Mouse (Mus musculus): ENCODE data around the gene Clasp1. TPM values are rescaled to one million over a fixed set of nuclear protein-coding genes. Genes with fewer than 3 reads are reported as not detected.

The Clasp1 gene
- polyA plus RNA-seq, 1 experiment from 2014 or later = 101 TPM

DNA sequence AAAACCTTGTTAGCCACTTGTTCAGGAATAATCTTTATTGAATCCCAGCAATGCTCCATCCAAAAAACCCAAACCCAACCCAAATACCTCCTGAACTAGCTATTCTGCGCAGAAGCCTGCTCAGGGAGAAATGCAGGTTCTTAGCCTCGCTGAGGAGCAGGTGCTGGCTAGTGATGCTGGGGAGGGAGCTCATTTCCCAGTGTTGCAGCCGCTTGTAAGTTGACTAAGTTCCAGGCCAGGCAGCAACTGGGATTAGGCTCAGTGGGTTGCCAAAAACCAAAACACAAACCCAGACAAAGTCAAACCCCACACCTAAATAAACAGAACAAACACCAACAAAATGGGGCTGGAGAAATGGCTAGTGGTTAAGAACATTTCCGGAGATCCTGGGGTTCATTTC, 20.4 kb downstream of the Clasp1 start:
- 73% methylated on average over 4 of the region's 4 CpGs for WGBS

DNA sequence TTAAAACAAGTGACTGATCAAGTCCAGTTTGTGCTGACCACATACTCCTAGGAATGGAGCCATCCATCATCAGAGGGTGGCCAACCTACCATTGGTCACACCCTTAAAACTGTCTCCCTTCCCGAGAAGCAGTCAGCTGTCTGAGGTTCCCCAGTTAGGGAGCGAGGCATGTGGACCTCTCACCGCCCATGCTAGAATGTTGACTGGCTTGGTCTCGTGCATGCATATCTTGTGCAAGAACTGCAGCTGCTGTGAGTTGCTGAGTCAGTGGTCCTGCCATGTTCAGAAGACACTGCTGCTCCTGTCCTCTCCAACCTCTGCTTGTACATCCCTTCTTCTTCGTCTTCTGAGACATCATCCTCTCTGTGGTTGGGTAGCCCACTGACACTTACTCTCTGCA, 22.0 kb downstream of the Clasp1 start:
- Histone ChIP-seq H3K4me2 (no peak overlapping the region), H3K4me1 (replicated peaks) (0 out of 2 replicates have a peak, but pooled peaks cover 3% of the 10 kb centered on the region), H3K27ac (replicated peaks) (no peak overlapping the region), H3K36me3 (no peaks in the 10 kb centered on the region), H3K4me3 (no peak overlapping the region), H3K27me3 (no peaks in the 10 kb centered on the region), H3K9me3 (no peaks in the 10 kb centered on the region), H3K9ac (no peak overlapping the region)
- WGBS = 89% methylated on average over 5 of the region's 5 CpGs
- no peak for ATAC-seq (ENCODE audit: low FRiP score, low read depth)

More for the DNA sequence above, 20.4 kb downstream of the Clasp1 start:
- Histone ChIP-seq H3K9me3 (no peaks in the 10 kb centered on the region), H3K27ac (replicated peaks) (no peak overlapping the region), H3K4me1 (replicated peaks) (0 out of 2 replicates have a peak, but pooled peaks cover 2% of the 10 kb centered on the region), H3K4me3 (no peak overlapping the region), H3K36me3 (no peaks in the 10 kb centered on the region), H3K27me3 (no peaks in the 10 kb centered on the region), H3K9ac (no peak overlapping the region), H3K4me2 (no peak overlapping the region)
- no peak for ATAC-seq (ENCODE audit: low FRiP score, low read depth)

DNA sequence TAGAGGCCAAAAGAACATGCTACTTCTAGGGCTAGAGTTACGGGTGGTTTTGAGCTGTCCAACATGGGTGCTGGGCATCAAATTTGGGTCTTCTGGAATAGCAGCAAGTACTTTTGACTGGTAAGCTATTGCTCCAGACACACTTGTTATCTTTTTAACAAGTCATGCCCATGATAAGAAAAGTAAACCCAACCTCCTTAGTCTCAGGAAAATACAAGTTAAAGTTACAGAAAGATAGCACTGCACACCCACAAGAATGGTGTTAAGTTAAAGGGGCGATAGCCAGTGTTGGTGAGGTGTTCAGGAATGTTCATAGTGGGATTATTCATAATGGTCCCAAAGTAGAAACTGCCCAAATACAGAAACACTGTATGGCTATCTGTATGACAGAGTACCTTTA, 24.3 kb downstream of the Clasp1 start:
- Histone ChIP-seq H3K9ac (no peak overlapping the region), H3K4me1 (replicated peaks) (0 out of 2 replicates have a peak, but pooled peaks cover 3% of the 10 kb centered on the region), H3K9me3 (no peaks in the 10 kb centered on the region), H3K4me3 (no peak overlapping the region), H3K4me2 (no peak overlapping the region), H3K27me3 (no peaks in the 10 kb centered on the region), H3K36me3 (no peaks in the 10 kb centered on the region), H3K27ac (replicated peaks) (no peak overlapping the region)
- WGBS = 92% methylated on average over 2 of the region's 2 CpGs
- no peak for ATAC-seq (ENCODE audit: low FRiP score, low read depth)

- H3K4me3 ChIP-seq = no peak overlapping the region
Observed at GRCm38 (mm10) chr1:118417047-118417730, 28.3 kb downstream of the Clasp1 start.

GRCm38 (mm10) chr1:118419399-118419798, 30.5 kb downstream of the Clasp1 start:
- Histone ChIP-seq H3K9ac (no peak overlapping the region), H3K4me2 (no peak overlapping the region), H3K27me3 (no peaks in the 10 kb centered on the region), H3K4me3 (no peak overlapping the region), H3K9me3 (no peaks in the 10 kb centered on the region), H3K36me3 (peaks cover 6% of the 10 kb centered on the region), H3K27ac (replicated peaks) (no peak overlapping the region), H3K4me1 (replicated peaks) (peaks cover 8% of the 10 kb centered on the region; the same call in 1 of the 2 replicates)
- no peak for ATAC-seq (ENCODE audit: low FRiP score, low read depth)
- 83% methylated on average over 8 of the region's 8 CpGs for WGBS

More at GRCm38 (mm10) chr1:118417047-118417730, 28.3 kb downstream of the Clasp1 start:
- 0 out of 2 replicates have a peak, but pooled peaks cover 5% of the 10 kb centered on the region for H3K4me1 ChIP-seq (replicated peaks)
- no peak overlapping the region for H3K4me2 ChIP-seq
- ATAC-seq (ENCODE audit: low FRiP score, low read depth) = 0 out of 2 replicates have a peak, but pooled peaks have one; percentile 16
- peaks cover 6% of the 10 kb centered on the region for H3K36me3 ChIP-seq
- WGBS = 95% methylated on average over 9 of the region's 9 CpGs
- no peaks in the 10 kb centered on the region for H3K27me3 ChIP-seq
- H3K27ac ChIP-seq (replicated peaks) = no peak overlapping the region
- no peak overlapping the region for H3K9ac ChIP-seq
- H3K9me3 ChIP-seq = no peaks in the 10 kb centered on the region

DNA sequence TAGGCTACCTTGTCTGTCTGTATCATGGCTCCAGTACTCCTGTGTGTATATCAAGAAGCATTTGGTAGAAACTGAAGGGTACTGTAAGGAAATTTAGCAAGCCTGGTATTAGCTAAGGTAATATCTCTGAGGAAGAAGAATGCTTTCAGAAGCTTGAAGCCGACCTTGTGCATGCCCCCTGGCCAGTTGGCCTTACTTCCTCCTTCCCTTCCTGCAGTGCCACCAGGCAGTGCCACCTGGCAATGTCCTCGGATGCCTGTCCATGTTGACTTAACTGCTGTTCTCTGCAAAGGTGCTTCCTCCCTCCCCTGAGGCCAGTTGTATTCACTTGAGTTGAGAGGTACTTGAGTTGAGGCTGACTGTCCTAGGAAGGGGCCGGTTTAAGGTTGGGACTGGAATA, 32.3 kb downstream of the Clasp1 start:
- no peak overlapping the region for H3K4me2 ChIP-seq
- peaks cover 8% of the 10 kb centered on the region; the same call in 1 of the 2 replicates for H3K4me1 ChIP-seq (replicated peaks)
- H3K27ac ChIP-seq (replicated peaks) = no peak overlapping the region
- no peak overlapping the region for H3K9ac ChIP-seq
- no peaks in the 10 kb centered on the region for H3K9me3 ChIP-seq
- WGBS = 70% methylated on average over 3 of the region's 3 CpGs
- H3K27me3 ChIP-seq = no peaks in the 10 kb centered on the region
- ATAC-seq (ENCODE audit: low FRiP score, low read depth) = no peak
- H3K4me3 ChIP-seq = no peak overlapping the region
- H3K36me3 ChIP-seq = peaks cover 6% of the 10 kb centered on the region

GRCm38 (mm10) chr1:118422812-118423211, 34.0 kb downstream of the Clasp1 start:
- no peak overlapping the region for H3K4me3 ChIP-seq
- no peak for ATAC-seq (ENCODE audit: low FRiP score, low read depth)
- H3K9ac ChIP-seq = no peak overlapping the region
- no peaks in the 10 kb centered on the region for H3K27me3 ChIP-seq
- H3K36me3 ChIP-seq = peaks cover 6% of the 10 kb centered on the region
- no peaks in the 10 kb centered on the region for H3K9me3 ChIP-seq
- no peak overlapping the region for H3K27ac ChIP-seq (replicated peaks)
- no peak overlapping the region for H3K4me2 ChIP-seq
- peaks cover 11% of the 10 kb centered on the region; the same call in 1 of the 2 replicates for H3K4me1 ChIP-seq (replicated peaks)
- WGBS = 42% methylated on average over 6 of the region's 6 CpGs

DNA sequence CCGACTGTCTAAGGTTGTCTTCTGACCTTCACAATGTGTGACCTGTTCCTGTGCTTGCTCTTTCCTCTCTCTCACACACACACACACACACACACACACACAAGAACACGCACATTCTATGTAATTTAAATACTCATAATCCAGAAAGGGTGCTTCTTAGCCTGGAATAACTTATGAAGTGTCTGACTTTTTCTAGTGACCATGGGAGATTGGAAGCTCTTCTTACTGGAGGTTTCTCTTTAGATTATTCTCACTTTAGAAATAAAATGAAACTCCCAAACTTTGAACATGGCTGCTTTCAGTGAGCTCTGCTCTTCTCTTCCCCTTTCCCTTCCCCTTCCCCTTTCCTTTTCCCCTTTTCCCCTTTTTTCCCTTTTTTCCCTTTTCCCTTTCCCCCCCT, 37.1 kb downstream of the Clasp1 start:
- WGBS = 85% methylated on average over 2 of the region's 2 CpGs
- no peaks in the 10 kb centered on the region for H3K9me3 ChIP-seq
- no peaks in the 10 kb centered on the region for H3K36me3 ChIP-seq
- H3K27me3 ChIP-seq = no peaks in the 10 kb centered on the region
- no peak overlapping the region for H3K4me2 ChIP-seq
- H3K4me3 ChIP-seq = no peak overlapping the region
- no peak overlapping the region for H3K9ac ChIP-seq
- no peak overlapping the region for H3K27ac ChIP-seq (replicated peaks)
- ATAC-seq (ENCODE audit: low FRiP score, low read depth) = no peak
- H3K4me1 ChIP-seq (replicated peaks) = peaks cover 11% of the 10 kb centered on the region; the same call in 1 of the 2 replicates

GRCm38 (mm10) chr1:118428354-118429084, 39.7 kb downstream of the Clasp1 start:
- H3K4me2 ChIP-seq = no peak overlapping the region
- no peak overlapping the region for H3K27ac ChIP-seq (replicated peaks)
- no peak overlapping the region for H3K9ac ChIP-seq
- 90% methylated on average over 6 of the region's 6 CpGs for WGBS
- ATAC-seq (ENCODE audit: low FRiP score, low read depth) = no peak
- H3K4me3 ChIP-seq = no peak overlapping the region
- H3K9me3 ChIP-seq = no peaks in the 10 kb centered on the region
- peaks cover 3% of the 10 kb centered on the region; the same call in 1 of the 2 replicates for H3K4me1 ChIP-seq (replicated peaks)
- no peaks in the 10 kb centered on the region for H3K36me3 ChIP-seq
- no peaks in the 10 kb centered on the region for H3K27me3 ChIP-seq

- Histone ChIP-seq H3K4me1 (replicated peaks) (peaks cover 19% of the 10 kb centered on the region), H3K27ac (replicated peaks) (no peak overlapping the region), H3K36me3 (no peaks in the 10 kb centered on the region), H3K9me3 (no peaks in the 10 kb centered on the region), H3K9ac (no peak overlapping the region), H3K4me3 (no peak overlapping the region), H3K4me2 (no peak overlapping the region), H3K27me3 (no peaks in the 10 kb centered on the region)
- no peak for ATAC-seq (ENCODE audit: low FRiP score, low read depth)
- WGBS = 93% methylated on average over 4 of the region's 4 CpGs
Observed at GRCm38 (mm10) chr1:118431548-118431947, 42.7 kb downstream of the Clasp1 start.

GRCm38 (mm10) chr1:118435001-118435473, 46.2 kb downstream of the Clasp1 start:
- Histone ChIP-seq H3K9me3 (no peaks in the 10 kb centered on the region), H3K4me2 (peak overlapping the region; percentile 36), H3K4me3 (no peak overlapping the region), H3K27me3 (no peaks in the 10 kb centered on the region), H3K4me1 (replicated peaks) (peaks cover 17% of the 10 kb centered on the region), H3K27ac (replicated peaks) (peak overlapping the region; percentile 86), H3K36me3 (no peaks in the 10 kb centered on the region), H3K9ac (peak overlapping the region; percentile 17)
- peak; percentile 64; the same call in 1 of the 2 replicates for ATAC-seq (ENCODE audit: low FRiP score, low read depth)
- WGBS = 27% methylated on average over 10 of the region's 10 CpGs

GRCm38 (mm10) chr1:118437856-118438255, 49.0 kb downstream of the Clasp1 start:
- H3K27ac ChIP-seq (replicated peaks) = no peak overlapping the region
- H3K4me1 ChIP-seq (replicated peaks) = peaks cover 17% of the 10 kb centered on the region
- 82% methylated on average over 4 of the region's 4 CpGs for WGBS
- no peaks in the 10 kb centered on the region for H3K36me3 ChIP-seq
- no peaks in the 10 kb centered on the region for H3K9me3 ChIP-seq
- no peak overlapping the region for H3K9ac ChIP-seq
- no peak for ATAC-seq (ENCODE audit: low FRiP score, low read depth)
- no peak overlapping the region for H3K4me3 ChIP-seq
- no peak overlapping the region for H3K4me2 ChIP-seq
- no peaks in the 10 kb centered on the region for H3K27me3 ChIP-seq
